Mouse (Mus musculus) embryo, embryonic 9.5 days (tissue): ENCODE data around the gene Churc1.
"Not testable (repeated sequence)": the region's sequence is repeated elsewhere in the genome, so short reads cannot be mapped to it uniquely, and the experiment has no call there.

Experiments
- DNase-seq: peaks from one replicate; pipeline ENCODE4 v3.0.0-alpha.2; 2017; ENCODE audit errors: extremely low spot score

Churc1 gene

GRCm38 (mm10) chr12:76765354-76765851 lies at the start of gene Churc1, which contains the start of gene Fntb:
Gene Churc1, plus strand, starts transcription at chr12:76765538.
Gene Fntb, plus strand, starts transcription at chr12:76765589.
- peak; percentile 93 for DNase-seq

DNA sequence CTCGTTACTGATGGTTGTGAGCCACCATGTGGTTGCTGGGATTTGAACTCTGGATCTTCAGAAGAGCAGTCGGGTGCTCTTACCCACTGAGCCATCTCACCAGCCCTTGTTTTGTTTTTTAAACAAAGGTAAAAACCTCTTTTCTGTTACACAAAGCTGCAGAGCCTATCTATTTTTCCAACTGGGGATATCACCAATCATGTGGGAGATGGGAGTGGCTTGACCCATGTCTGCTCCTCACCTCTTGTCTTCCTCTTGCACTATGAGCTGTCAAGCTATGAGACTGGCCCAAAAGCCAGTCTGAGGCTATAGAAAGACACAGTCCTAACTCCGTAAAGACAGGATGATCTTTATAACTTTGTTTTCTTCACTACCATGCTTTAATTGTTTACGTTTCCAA lies 47.0 kb upstream of the Churc1 start:
- DNase-seq = no peak

- no peak for DNase-seq
Observed at GRCm38 (mm10) chr12:76720572-76720971, 44.8 kb upstream of the Churc1 start.

GRCm38 (mm10) chr12:76722026-76722425 lies 43.3 kb upstream of the Churc1 start:
- no peak for DNase-seq

- DNase-seq = no peak
Observed at GRCm38 (mm10) chr12:76727955-76728354, 37.4 kb upstream of the Churc1 start.

- DNase-seq = no peak
Observed at GRCm38 (mm10) chr12:76750866-76751459, 14.4 kb upstream of the Churc1 start.

DNA sequence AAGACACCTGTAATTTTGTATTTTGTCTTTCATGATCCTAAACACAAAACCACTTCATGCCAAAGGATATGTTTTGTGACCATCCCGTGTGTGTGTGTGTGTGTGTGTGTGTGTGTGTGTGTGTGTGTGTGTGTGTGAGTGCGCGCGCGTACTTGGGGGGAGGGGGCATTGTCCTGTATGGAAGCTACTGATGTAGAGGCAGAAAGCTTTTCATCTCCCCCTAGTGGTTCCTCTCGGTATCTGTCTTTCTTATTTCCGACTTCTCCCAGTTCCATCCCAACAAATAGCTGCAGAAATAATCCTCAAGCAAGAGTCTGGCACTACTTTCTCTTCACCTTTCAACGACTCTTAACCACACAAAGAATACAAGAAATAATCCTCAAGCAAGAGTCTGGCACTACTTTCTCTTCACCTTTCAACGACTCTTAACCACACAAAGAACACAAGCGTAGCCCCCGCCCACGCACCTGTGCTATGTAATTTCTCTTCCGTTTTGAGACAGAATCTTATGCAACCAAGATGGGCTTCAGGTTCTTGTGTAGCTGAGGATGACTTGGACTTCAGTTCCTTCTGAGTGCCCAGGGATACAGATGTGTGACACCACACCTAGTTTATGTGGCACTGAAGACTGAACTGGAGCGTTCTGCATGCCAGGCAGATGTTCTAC lies 12.6 kb upstream of the Churc1 start:
- DNase-seq = peak; percentile 52

GRCm38 (mm10) chr12:76765901-76766630 lies 728 bp downstream of the Churc1 start:
- no peak for DNase-seq

DNA sequence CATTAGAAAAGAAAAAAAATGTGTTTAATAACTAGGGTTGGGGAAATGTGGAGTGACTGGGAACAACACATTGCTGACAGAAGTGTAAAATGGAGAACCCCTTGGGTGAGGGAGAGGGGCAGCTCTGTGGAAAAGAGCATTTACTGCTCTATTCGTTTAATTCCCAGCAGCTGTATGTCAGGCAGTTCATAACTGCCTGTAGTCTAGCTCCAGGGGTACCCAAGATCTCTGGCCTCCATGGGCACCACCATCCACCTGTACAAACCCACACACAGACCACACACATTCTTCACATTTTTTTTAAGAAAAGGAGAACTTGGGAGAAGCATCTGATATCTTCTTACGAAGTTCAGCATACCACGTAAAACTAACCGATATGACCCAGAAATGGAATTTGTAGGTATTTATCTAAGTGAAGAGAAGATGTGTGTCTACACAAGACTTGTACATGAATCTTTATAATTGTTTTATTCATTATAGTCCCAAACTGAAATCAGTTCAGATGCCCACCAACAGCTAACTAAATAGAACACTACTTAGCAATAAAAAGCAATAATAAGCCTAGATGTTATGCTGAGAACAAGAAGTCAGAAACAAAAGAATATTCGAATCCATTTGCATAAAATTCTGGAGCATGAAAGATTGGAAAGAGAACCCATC lies 5.6 kb downstream of the Churc1 start:
- no peak for DNase-seq

- no peak for DNase-seq
Observed at GRCm38 (mm10) chr12:76771540-76771939, 6.2 kb downstream of the Churc1 start.

DNA sequence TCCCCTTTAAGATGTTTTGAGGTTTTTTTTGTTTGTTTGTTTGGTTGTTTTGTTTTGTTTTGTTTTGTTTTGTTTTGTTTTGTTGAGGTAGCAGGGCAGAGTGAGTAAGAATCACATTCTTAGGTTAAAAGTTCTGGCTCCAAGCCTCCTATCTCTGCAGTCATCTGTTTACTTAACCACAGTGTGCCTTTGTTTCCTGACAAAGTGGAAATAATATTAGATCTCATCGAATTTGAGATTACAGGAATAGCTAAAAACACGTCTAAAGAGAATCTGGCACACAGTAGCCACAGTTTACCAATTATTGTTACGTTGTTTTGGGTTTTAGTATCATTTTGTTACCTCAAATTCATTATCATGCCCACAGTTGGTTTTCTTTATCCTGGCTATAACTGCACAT lies 9.3 kb downstream of the Churc1 start:
- no peak for DNase-seq

DNA sequence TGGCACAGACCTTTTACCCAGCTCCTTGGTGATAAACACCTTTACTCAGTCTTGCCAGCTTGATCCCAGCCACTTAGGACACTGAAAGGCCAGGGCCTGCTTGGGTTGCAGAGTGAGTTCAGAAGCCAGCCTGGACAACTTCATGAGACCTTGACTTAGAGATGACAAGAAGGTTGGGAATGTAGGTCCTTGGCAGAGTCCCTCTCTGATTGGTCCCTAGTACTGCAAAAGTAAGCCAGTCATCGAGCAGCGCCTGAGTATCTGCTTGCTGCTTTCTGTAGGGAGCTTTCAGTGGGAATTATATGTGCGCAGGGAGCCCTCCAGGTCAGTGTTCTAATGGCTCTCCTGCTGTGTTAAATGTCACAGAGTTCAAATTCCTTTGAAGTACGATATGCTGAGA lies 9.8 kb downstream of the Churc1 start:
- DNase-seq = no peak

DNA sequence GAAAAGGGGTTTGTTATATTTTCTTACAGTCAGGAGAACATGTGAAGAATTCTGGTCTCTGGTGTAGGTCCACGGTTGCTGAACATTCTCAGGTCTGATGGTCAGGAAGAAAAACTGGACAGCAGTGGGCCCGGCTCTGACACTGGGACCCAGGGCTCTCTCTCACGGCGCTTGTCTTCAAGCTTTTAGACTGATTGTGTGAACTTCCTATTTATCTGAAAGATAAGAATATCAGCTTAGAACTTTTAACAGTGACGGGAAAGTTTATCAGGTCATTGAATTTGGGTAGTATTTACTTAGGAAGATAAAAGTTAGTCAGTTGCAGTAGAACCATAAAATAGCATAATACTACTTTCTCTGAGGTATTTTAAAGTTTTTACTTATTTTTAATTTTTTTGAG lies 11.6 kb downstream of the Churc1 start:
- DNase-seq = no peak

GRCm38 (mm10) chr12:76777845-76778244 lies 12.5 kb downstream of the Churc1 start:
- DNase-seq = no peak

DNA sequence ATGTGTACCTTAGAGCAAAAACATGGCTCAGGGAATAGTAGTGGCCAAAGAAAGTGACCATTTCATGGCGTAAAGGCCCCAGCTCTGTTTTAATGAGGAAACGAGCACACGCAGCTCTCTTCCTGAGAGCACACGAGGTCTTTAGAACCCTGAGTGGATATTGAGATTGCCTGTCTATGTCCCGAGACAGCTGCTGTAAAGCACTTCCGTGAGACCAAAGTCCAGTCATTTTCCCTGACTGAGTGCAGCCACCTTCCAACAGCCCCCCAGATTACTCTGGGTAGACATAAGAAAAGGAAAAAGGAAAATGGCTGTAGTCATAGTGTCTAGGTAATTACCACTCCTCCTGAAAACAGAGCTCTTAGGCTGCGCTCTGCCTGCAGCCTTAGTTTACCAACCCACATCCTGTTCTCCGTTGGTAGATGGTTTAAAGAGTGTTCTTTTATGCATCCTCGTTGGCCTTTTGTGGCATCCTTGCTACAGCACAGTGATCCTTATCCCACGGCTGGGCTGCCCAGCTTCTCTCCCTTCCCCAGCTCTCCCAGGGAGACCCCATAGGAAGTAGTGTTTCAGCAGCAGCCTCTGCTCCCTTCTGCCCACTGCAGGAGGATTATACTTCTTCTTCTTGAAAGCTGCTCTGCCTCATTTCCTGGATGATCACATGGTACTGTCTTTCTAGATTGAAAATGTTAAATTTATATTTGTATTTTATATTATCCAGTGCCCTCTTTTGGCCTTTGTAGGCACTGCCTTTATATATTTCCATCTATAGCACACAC lies 13.2 kb downstream of the Churc1 start:
- no peak for DNase-seq

DNA sequence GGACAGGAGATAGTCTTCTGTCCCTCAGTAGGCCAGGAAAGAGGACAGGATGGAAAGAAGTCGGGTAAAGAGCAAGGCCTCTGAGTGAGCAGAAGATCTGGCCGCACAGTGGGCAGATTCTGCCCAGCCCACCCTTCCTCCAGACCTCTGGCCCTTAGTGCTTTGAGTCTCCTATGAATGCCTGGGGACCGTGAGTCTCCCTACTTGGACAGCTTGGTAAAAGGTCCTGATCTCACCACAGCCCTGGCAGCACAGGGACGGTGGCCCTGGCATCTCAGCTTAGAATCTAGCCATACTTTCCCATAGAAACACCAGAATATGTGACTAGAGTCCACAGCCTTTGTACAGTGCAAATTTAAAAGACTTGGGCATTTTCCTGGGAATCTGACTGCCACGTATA lies 14.6 kb downstream of the Churc1 start:
- no peak for DNase-seq

DNA sequence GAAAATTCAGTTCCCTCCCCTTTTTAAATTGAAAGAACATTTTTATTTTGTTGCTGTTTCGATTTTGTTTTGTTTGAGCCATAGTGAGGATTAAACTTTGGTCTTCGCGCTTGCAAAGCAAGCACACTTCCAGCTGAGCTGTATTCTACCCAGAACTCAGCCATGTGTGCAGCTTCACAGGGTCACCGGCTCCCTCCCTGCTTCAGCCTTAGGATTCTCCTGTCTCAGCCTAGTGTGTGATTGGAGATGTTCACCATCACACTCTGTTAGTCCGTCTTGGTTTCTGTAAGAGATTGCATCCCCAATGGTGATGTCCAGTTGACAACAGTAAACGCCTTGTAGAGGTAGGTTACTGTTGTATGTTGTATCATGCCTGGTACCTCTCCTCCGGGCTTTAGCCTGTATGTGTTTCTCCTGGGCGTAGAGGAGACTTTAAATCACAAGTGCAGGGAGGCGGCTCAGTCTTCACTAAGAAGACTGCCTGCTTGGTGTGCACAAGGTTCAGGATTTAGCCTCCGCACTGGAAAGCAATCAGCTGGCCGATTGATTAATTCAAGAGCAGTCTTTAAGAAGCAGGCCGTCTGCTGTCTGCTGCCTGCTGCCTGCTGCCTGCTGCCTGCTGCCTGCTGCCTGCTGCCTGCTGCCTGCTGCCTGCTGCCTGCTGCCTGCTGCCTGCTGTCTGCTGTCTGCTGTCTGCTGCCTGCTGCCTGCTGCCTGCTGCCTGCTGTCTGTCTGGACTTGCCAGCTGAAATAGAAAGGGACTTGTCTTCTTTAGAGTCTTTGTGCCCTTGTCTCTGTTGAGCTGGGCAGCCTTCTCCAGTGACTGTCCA lies 15.5 kb downstream of the Churc1 start:
- DNase-seq = no peak

GRCm38 (mm10) chr12:76784056-76784619 lies 18.8 kb downstream of the Churc1 start:
- no peak for DNase-seq

DNA sequence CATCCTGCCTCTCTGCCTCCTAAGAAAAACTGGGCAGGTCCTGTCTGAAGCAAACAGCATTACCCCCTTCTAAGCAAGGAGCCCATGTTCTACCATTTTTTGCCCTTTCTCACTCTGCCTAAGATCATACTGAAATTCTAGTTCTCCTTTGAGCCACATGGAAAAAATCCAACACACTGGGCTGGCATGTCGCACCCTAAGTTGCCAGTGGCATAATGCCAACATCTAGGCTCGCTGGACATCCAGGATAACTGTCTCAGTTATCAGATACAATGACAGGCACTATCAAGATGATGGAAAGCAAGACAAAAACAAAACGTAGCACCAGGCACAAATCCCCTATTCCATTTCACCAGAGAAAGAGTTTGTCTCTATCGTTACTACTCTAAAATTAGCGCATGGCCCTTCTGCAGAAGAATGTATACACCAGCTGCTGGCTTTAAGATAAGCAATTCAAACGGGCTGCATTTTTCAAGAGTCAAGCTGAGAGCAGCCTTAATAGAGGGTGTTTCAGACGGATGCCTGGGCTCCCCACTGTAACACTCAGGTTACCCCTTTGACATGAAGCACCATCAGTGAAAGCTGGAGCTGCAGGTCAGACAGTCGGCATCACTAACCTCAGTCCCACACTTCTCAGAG lies 25.2 kb downstream of the Churc1 start:
- no peak for DNase-seq

- not testable (repeated sequence) for DNase-seq
Observed at GRCm38 (mm10) chr12:76792540-76792939, 27.2 kb downstream of the Churc1 start.
